Mouse (Mus musculus) heart, postnatal 25 days (tissue): ENCODE measurements around the gene Mthfs. TPM values are rescaled to one million over a fixed set of nuclear protein-coding genes. Genes with fewer than 3 reads are reported as not detected.
"Not testable (repeated sequence)": the region's sequence is repeated elsewhere in the genome, so short reads cannot be mapped to it uniquely, and the experiment has no call there.

Experiments
- DNase-seq: peaks from one replicate; pipeline ENCODE4 v3.0.0; 2022; ENCODE audit warnings: low spot score
- intact Hi-C: fragments of 180-260 bp; cut with DNase I; formaldehyde crosslinking; loops from one replicate; pipeline ENCODE4 v1.15.1; 2025
- total RNA-seq, 2 experiments: library from RNA; stranded (reverse); gene quantifications; 2 replicates each; pipeline ENCODE4 v1.2.3; 2021

The Mthfs gene
- total RNA-seq: 10 to 100 TPM; 13.2 to 16.1 TPM

DNA sequence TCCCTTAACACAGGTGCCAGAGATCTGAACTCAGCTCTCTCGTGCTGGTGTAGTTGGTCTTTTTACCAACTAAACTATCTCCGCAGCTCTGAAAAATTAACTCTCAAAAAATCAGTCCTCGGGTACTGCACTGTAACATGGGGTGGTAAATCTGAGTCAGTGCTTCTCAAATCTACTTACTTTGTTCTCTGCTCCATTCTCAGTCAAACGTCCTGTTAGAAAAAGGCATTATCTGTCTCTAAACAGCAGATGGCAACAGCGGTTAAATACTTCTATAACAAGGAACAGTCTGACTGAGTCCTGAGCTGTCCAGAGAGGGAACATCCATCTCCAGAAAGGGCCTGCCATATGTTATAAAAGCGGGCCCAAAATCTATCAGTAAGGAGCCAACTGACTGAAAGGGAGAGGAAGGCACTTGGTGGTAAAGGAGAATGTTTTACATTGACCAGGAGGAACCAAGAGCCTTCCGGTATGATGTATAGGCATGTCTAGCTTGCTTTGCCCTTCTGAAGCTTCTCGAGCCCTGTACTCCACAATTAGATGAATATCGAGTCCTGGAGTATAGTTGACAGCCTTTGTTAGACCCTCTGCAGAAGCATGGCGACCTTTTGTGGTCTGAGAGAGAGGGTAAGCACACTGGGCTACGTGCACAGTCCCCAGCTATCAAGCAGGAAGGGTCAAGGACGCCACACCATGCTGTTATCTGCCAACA is at the start of gene Mthfs:
Gene Mthfs (plus strand): TSS at position 324 of the 712 bp plus-strand sequence.
- intact Hi-C loops, DNase-seq: not testable (repeated sequence)

GRCm38 (mm10) chr9:89172539-89172938 is 37.9 kb upstream of the Mthfs start:
- intact Hi-C loops: not testable (repeated sequence)

GRCm38 (mm10) chr9:89178833-89179232 is 31.6 kb upstream of the Mthfs start:
- intact Hi-C loops: not testable (repeated sequence)
- peak; percentile 5 for DNase-seq

More at GRCm38 (mm10) chr9:89172539-89172938, 37.9 kb upstream of the Mthfs start:
- not testable (repeated sequence) for DNase-seq

DNA sequence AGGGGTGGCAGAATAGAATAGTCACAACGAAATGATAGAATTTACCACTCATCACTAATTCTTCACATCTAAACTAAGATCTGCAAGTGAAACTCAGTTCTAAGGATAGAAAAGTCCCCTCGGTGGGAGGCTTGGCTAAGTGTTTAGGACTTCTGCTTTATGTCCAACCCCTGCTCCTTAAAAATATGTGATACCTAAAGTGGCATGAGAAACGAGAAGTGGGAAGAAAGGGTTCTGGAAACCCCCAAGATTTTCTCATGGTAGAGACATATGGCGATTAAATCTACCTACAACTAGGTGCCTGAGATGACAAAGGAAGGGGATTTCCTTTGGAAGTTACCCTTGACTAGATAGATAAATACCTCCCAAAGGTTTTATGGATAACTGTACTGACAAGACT is 31.0 kb upstream of the Mthfs start:
- intact Hi-C loops, DNase-seq: not testable (repeated sequence)

GRCm38 (mm10) chr9:89187006-89187405 is 23.5 kb upstream of the Mthfs start:
- intact Hi-C loops, DNase-seq: not testable (repeated sequence)

GRCm38 (mm10) chr9:89195483-89195882 is 15.0 kb upstream of the Mthfs start:
- intact Hi-C loops, DNase-seq: not testable (repeated sequence)

GRCm38 (mm10) chr9:89197509-89197908 is 13.0 kb upstream of the Mthfs start:
- DNase-seq, intact Hi-C loops: not testable (repeated sequence)

GRCm38 (mm10) chr9:89198349-89198748 is 12.1 kb upstream of the Mthfs start:
- intact Hi-C loops: not testable (repeated sequence)

GRCm38 (mm10) chr9:89198969-89199416 is 11.5 kb upstream of the Mthfs start, which contains the start of the genes Bcl2a1b and Gm29094:
Gene Bcl2a1b, plus strand, starts transcription at chr9:89199209.
Gene Gm29094, plus strand, starts transcription at chr9:89199379.
- intact Hi-C loops: not testable (repeated sequence)
- peak; percentile 19 for DNase-seq

More at GRCm38 (mm10) chr9:89198349-89198748, 12.1 kb upstream of the Mthfs start:
- not testable (repeated sequence) for DNase-seq

DNA sequence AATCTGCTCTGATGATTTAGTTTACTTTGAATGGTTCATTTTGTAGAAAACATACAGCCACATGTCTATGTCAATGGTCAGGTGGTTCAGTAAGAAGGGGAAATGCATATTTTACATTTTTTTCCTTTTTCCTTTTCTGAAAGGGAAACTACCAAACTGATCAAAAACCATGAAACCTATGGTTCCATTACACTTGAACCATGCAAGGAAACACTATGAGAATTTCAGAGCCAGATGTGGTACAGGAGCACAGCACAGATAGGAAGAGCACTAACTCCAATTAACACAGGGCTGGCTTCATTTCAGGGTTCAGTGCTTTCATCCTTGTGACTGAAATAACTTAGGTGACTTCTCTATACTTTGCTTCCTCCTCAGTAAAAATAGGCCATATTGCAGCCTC is 8.2 kb upstream of the Mthfs start:
- intact Hi-C loops, DNase-seq: not testable (repeated sequence)

DNA sequence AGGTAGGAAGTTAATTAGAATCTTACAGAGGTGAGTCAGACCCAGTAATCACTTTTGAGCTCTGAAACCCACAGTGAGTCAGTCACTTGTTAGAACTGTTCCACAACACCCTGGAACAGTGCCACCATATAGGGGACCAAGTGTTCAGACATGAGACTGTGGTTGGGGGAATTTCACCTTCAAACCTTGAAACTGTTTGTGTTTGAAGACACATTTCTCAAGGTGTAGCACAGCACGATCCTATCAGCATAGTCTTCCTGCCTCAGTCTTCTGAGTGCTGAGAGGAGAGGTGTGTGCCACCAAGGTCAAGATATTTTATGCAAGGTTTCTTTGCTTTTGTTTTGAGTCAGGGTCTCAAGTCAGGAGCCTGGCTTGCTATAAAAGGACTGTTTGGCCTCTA is 1.5 kb upstream of the Mthfs start:
- intact Hi-C loops, DNase-seq: not testable (repeated sequence)

DNA sequence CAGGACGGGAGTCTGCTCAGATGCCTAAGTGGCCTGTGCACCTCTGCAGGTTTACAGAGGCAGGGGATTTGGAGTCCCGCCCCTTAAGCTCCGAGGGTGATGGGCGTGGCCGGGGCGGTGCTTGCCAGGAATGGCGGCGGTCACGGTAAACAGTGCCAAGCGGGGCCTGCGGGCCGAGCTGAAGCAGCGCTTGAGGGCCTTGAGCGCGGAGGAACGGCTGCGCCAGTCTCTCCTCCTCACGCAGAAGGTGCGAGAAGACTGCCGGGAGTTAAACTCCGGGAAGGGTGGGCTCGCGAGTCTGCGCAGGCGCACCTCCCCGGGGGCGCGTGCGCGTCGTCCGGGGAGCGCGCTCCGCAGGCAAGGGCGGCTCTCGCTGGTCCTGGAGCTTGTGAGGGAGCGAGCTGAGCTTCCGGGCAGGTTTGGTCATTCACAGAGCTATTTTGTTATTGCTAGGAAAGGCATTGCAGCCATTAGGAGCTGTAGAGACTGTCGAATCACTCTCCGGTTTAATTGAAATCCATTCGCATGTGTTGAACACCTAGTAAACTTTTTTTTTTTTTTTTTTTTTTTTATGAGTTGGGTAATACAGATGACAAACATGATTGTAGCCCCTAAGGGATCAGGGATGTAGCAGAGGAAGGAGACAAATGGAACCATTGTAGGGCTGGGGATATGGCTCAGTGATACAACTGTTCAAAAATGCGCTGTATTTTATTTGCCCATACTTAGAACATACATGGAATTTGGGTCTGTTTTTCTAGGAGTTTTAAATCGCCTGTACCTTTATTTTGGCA is 786 bp downstream of the Mthfs start:
- intact Hi-C loops: not testable (repeated sequence)
- DNase-seq: peak; percentile 84

DNA sequence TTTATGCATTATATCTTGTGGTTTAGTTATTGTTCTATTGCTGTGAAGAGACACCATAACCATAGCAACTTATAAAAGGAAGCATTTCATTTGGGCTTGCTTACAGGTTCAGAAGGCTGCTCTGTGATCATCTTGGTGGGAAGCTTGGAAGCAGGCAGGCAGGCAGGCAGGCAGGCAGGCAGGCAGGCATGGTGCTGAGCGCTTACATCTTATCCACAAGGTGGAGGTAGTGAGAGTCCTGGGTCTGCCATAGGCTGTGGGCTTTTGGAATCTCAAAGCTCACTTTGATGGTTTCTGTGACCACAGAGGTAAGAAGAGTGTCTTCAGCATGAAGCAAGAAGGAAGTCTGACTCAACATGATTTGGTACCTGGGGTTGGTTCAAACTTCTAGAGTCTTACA is 2.0 kb downstream of the Mthfs start:
- intact Hi-C loops, DNase-seq: not testable (repeated sequence)

DNA sequence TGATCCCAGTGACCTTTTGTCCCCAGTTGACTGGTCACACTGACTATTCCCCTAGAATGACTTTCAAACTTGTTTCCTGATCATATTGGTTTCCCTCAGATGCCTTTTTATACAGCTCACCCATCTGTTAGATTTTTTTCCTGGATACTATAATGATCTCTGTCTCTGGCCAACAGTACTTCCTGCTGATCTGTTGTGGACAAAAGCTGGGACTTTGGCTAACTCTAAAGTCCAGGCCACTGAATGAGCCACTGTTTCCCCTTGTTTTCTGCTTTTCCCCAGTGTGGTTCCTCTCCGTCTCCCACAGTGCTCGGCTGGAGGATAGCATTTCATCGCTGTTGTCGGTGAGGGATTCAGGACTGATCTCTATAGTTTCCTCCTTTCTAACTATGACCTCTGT is 7.7 kb downstream of the Mthfs start:
- not testable (repeated sequence) for DNase-seq
- intact Hi-C loops: loop anchor here (2.0 kb wide), 1 partner anchor 509 kb away; no protein-coding TSS in a partner anchor

GRCm38 (mm10) chr9:89219668-89220067 is 9.2 kb downstream of the Mthfs start:
- intact Hi-C loops: loop anchor here (2.0 kb wide), 1 partner anchor 511 kb away; no protein-coding TSS in a partner anchor

GRCm38 (mm10) chr9:89220704-89221287 is 10.3 kb downstream of the Mthfs start:
- intact Hi-C loops, DNase-seq: not testable (repeated sequence)

More at GRCm38 (mm10) chr9:89219668-89220067, 9.2 kb downstream of the Mthfs start:
- DNase-seq: not testable (repeated sequence)

- no peak for DNase-seq
- intact Hi-C loops: loop anchor here (5.0 kb wide), 1 partner anchor 451 kb away; no protein-coding TSS in a partner anchor
These were observed 15.6 kb downstream of the Mthfs start for GRCm38 (mm10) chr9:89226071-89226470.

DNA sequence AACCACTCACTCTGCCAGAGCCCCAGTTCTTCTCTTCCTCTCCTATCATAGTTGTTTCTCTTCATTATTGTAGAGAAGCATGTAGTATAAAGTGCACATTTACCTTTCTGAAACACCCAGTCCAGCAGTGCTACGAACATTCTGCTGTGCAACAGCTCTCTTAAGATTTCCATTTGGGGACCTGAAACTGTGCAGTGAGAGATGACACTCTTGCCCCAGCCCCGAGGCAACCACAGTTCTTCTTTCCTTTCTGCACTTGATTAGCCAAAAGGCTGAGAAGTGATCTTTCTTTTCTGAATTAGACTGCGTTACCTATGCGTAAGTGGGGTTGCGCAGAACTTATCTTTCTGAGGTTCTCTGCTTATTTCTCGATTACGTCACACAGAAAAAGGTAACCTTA is 17.6 kb downstream of the Mthfs start:
- DNase-seq: no peak
- intact Hi-C loops: loop anchor here (5.0 kb wide), 1 partner anchor 449 kb away; no protein-coding TSS in a partner anchor

DNA sequence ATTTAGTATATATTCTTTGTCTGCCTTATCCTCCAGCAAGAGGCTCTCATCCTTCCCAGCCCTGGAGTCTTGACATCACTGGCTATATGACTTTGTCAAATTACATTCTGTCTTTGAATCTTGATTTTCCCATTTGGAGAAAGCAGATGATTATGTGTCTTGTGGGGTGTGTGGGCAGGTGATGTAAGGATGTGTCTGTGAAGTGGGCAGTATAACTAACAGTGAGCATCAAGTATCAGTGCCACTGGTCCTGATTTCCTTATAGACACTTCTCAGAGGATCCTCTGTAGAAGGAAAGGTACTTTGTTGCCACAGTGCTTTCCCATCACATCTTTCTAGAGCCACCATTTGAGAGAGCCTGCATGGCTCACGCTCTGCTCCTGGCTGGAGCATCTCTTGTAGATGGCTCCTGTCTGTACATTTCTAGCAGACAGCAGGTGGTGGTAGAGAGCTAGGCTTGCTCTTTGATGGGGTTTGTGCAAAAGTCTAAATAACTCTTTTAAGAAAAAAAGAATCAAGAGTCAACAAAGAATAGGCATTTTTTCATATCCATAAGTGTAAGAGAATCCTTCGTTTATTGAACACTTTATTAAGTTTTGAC is 20.5 kb downstream of the Mthfs start:
- DNase-seq, intact Hi-C loops: not testable (repeated sequence)
